Mouse (Mus musculus) urinary bladder, postnatal 25 days (tissue): Measurements from ENCODE around the gene Zfp184.

Experiments
- DNase-seq: peaks from one replicate; pipeline ENCODE4 v3.0.0; 2022; ENCODE audit warnings: low spot score

Gene Zfp184

DNA sequence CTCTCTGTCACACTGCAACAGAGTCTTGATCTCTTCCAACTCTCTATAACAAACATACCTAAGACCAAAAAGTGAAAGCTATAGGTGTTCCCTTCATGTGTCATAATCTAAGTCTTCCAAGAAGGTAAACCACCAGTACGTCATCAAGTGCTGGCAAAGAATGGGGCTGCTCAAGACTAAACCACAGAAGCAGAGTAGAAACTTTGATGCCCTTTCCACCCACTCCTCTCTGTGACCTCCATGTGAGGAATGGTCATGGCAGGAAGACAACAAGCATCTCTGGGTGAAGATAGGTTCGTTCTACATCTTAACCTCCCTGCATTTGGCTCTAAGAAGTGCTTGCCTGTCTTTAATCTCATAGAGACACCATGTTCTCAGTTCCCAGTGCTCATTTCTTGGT, 39.6 kb downstream of the Zfp184 start:
- no peak for DNase-seq

DNA sequence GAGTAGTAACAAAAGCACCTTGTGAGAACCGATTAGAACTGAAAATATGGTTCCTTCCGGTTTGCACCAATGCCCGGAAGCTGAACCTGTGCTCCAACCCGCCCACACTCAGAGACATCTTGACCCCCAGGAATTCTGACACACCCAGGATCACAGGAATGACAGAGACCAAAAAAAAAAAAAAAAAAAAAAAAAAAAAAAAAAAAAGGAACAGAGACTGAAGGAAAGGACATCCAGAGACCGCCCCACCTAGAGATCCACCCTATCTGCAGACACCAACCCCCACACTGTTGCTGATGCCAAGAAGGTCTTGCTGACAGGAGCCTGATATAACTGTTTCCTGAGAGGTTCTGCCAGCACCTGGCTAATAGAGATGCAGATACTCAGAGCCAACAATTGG, 47.7 kb downstream of the Zfp184 start:
- DNase-seq = no peak

GRCm38 (mm10) chr13:21993957-21994738, 49.3 kb downstream of the Zfp184 start:
- no peak for DNase-seq

- DNase-seq = no peak
Measured at GRCm38 (mm10) chr13:21994896-21995295, 50.0 kb downstream of the Zfp184 start.

DNA sequence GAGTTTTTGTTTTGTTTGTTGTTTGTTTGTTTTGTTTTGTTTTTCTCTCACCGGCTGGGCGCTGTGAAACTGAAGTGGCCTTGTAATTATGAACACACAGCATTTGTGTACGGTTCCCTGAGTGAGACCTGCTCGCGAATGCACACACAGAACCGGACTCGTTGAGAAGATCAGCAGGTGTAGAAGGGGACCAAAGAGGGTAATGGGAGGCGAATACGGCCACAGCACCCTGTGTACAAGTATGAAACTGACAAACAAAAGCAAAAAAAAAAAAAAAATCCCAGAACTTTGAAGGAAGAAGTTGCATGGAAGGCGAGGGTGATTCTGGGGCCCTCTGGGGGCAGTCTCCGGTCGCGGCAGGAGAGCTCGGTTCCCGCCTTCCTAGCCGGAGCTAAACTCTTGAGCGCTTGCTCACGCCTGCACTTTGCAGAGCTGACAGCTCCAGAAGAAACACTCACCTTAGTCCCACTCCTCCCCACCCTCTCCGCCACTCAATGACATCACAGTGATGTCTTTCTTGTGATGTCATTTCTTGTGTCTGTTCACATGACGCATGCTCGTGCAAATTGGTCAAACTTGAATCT, 50.5 kb downstream of the Zfp184 start:
- no peak for DNase-seq

- no peak for DNase-seq
Measured at GRCm38 (mm10) chr13:21996101-21996839, 51.4 kb downstream of the Zfp184 start.

DNA sequence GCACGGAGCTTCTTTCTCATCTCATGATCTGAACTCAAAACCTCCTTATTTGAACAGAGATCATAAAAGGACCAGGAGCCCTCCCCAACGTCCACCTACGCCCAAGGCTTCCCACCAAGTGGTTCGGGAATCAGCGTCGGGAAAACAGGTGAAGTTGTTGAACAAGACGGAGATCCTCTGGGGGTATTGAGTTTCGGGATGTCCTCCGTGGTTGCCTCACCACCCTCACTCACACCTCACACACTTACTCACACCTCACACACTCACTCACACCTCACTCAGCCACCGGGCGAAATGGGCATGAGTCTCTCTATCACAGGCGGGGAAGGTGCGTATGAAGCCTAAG, 51.9 kb downstream of the Zfp184 start:
- DNase-seq = no peak

- no peak for DNase-seq
Measured at GRCm38 (mm10) chr13:21997201-21997820, 52.4 kb downstream of the Zfp184 start.

DNA sequence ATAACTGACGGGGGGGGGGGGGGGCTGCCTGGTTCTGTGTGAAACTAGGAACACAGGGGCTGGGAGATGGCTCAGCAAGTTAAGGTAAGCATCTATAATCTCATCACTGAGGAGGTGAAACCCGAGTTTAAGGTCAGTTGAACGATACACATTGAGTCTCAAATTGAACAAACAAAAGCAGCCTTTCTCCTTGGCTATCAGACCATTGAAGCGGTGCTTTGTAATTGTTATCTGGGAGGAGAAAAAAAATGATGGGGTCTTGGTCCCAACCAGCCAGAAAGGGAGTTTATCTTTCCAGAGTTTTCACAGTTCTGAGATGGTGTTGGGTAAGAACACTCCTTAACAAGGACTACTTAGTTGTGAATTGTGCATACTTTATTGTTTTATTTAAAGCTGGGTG, 52.9 kb downstream of the Zfp184 start:
- DNase-seq = no peak

DNA sequence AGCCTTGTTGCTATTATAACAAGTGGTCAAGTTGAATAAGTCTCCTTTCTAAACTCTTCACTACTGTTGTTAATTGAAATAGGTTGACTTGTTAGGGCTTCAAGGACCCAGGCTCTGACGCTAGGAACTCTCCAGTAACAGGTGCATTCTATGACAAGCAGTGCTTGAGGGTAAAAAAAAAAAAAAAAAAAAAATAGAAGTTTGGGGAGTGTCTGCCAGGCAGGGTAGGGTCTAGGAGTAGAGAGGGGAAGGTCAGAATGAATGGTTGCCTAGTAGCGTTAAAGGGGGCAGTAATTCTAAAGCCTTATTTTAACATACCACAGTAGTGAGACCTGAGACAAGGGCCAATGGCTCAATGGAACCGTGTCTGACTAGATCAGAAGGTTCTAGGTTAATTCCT, 53.5 kb downstream of the Zfp184 start:
- no peak for DNase-seq

GRCm38 (mm10) chr13:21999147-21999546, 54.3 kb downstream of the Zfp184 start:
- no peak for DNase-seq

- DNase-seq = no peak
Measured at GRCm38 (mm10) chr13:22001346-22001745, 56.5 kb downstream of the Zfp184 start.

GRCm38 (mm10) chr13:22001823-22002222, 56.9 kb downstream of the Zfp184 start:
- DNase-seq = no peak

- no peak for DNase-seq
Measured at GRCm38 (mm10) chr13:22005605-22006333, 60.9 kb downstream of the Zfp184 start.

- DNase-seq = no peak
Measured at GRCm38 (mm10) chr13:22006334-22007120, 61.6 kb downstream of the Zfp184 start.

GRCm38 (mm10) chr13:22007121-22007510, 62.2 kb downstream of the Zfp184 start:
- no peak for DNase-seq

GRCm38 (mm10) chr13:22007872-22008271, 63.0 kb downstream of the Zfp184 start:
- no peak for DNase-seq

DNA sequence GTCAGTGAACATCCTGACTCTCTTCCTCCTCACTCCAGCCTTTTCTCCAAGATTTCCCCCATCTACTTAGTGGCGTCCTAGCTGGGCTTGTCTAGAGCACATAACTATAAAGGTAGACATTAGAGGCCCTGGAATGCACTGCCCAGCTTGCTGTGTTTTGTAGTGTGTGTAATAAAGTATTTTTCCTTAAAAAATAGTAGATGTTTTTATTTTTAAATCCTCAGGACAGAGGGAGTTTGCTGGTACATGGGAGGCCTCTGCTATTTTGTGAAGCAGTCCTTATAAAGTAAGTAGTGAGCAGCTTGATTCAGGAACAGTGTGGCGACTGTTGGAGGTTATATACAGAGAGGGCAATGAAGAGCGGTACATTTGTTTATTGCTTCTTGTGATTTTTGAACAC, 63.8 kb downstream of the Zfp184 start:
- DNase-seq = no peak

- no peak for DNase-seq
Measured at GRCm38 (mm10) chr13:22009642-22010041, 64.7 kb downstream of the Zfp184 start, which contains the start of gene Prss16. Prss16 (minus strand) TSS chr13:22009742.
